ENCODE assay signal across 8 mouse cellular contexts in genomic region chrX:73483484-73483810, GRCm38 (mm10). TPM values are rescaled to one million over a fixed set of nuclear protein-coding genes. Genes with fewer than 3 reads are reported as not detected.
A peak's percentile ranks its signal among the peaks of the same experiment; 100 is the strongest.
DNase-seq lines count a peak whose midpoint lies in the region; ATAC-seq and TF ChIP-seq lines count a peak whose summit lies in the region.

TSS of gene Bgn (plus strand) at chrX:73483602.

- no peak within 1 kb of the TSS for H3K9ac ChIP-seq in forebrain, embryonic 13.5 days

- TF ChIP-seq CTCF in spleen, adult 2 months (IDR thresholded peaks at IDR 0.05; ENCODE audit: extremely low read depth, insufficient read depth, insufficient read length, insufficient replicate concordance): no peak

- intact Hi-C loops in left cerebral cortex, postnatal 4 days (cut with DNase I): no loop called here

- peak within 1 kb of the TSS; percentile 2 for H3ac ChIP-seq in myocyte (ENCODE audit: control insufficient read depth, insufficient read length)

- ATAC-seq in forebrain, embryonic 13.5 days: no peak

- no peaks in the 10 kb centered on the region for H3K36me3 ChIP-seq in spleen, adult 2 months (ENCODE audit: control insufficient read depth, insufficient read depth, low read length)
- no peaks in the 10 kb centered on the region for H3K36me3 ChIP-seq in forebrain, embryonic 13.5 days (ENCODE audit: poor library complexity, severe bottlenecking)
- H3K36me3 ChIP-seq in myocyte (ENCODE audit: control insufficient read depth, insufficient read depth): no peaks in the 10 kb centered on the region

- H3K79me2 ChIP-seq in myocyte (ENCODE audit: control insufficient read depth, insufficient read depth): peaks cover 29% of the 10 kb centered on the region

- TF ChIP-seq POLR2A in spleen, adult 2 months (IDR thresholded peaks at IDR 0.05; ENCODE audit: low read depth, low read length): no peak
- TF ChIP-seq POLR2A in myocyte (IDR thresholded peaks at IDR 0.05; ENCODE audit: insufficient read length, low read depth): peak; percentile 86

- DNase-seq in spleen, adult 2 months (ENCODE audit: low read depth in 1 of 2, low spot score in 2 of 2): no peak
- no peak for DNase-seq in spleen, adult 12 weeks (ENCODE audit: low spot score)
- DNase-seq in heart, postnatal 4 days: peak; percentile 49
- no peak for DNase-seq in left cerebral cortex, postnatal 4 days
- no peak for DNase-seq in spleen, adult 18-20 months
- no peak for DNase-seq in c-Kit-positive CD71-positive TER-119-positive erythroid progenitor cells, embryonic 14.5 days (ENCODE audit: low spot score)

- 50% methylated on average over 10 of the region's 14 CpGs for WGBS in spleen, adult 2 months
- 36% methylated on average over 14 of the region's 14 CpGs for WGBS in forebrain, embryonic 13.5 days

- H3K4me1 ChIP-seq in spleen, adult 2 months (ENCODE audit: control insufficient read depth, insufficient read depth, insufficient read length): no peaks in the 10 kb centered on the region
- H3K4me1 ChIP-seq in forebrain, embryonic 13.5 days: no peaks in the 10 kb centered on the region

- 0 out of 2 replicates have a peak within 1 kb of the TSS, but pooled peaks have one; percentile 12 for H3K4me2 ChIP-seq in forebrain, embryonic 13.5 days
- H3K4me2 ChIP-seq in myocyte (ENCODE audit: low read depth): peak within 1 kb of the TSS; percentile 89

- H3K27ac ChIP-seq in spleen, adult 2 months (ENCODE audit: insufficient read depth, low read length): no peak within 1 kb of the TSS
- no peak within 1 kb of the TSS for H3K27ac ChIP-seq in forebrain, embryonic 13.5 days

- H3K27me3 ChIP-seq in spleen, adult 2 months (ENCODE audit: control insufficient read depth, insufficient read depth, low read length): no peaks in the 10 kb centered on the region
- no peaks in the 10 kb centered on the region for H3K27me3 ChIP-seq in forebrain, embryonic 13.5 days
- no peaks in the 10 kb centered on the region for H3K27me3 ChIP-seq in myocyte (ENCODE audit: control insufficient read depth, insufficient read depth, insufficient read length)

- no peaks in the 10 kb centered on the region for H3K9me3 ChIP-seq in forebrain, embryonic 13.5 days (replicated peaks)

- no peak within 1 kb of the TSS for H3K4me3 ChIP-seq in spleen, adult 2 months (ENCODE audit: extremely low read depth, insufficient read depth, insufficient read length)
- no peak within 1 kb of the TSS for H3K4me3 ChIP-seq in forebrain, embryonic 13.5 days
- H3K4me3 ChIP-seq in myocyte: peak within 1 kb of the TSS; percentile 66

TF ChIP-seq in myocyte, 11 proteins besides CTCF, POLR2A, EP300 and RAD21:
- peak in 1 of 3 experiments; percentile 19 for TF ChIP-seq MYOD1 (IDR thresholded peaks at IDR 0.05; ENCODE audit: control insufficient read depth in 1 of 3, insufficient read length in 2 of 3, low read depth in 2 of 3)
- TF ChIP-seq MYOG (IDR thresholded peaks at IDR 0.05; ENCODE audit: control insufficient read depth in 1 of 3, insufficient read depth in 1 of 3, insufficient read length in 2 of 3, low read depth in 2 of 3): peak in 1 of 3 experiments; percentile 12
- TF ChIP-seq POLR2AphosphoS2 (IDR thresholded peaks at IDR 0.05; ENCODE audit: insufficient read length, low read depth): peak; percentile 86
- no peak for TF ChIP-seq TCF3 (IDR thresholded peaks at IDR 0.05; ENCODE audit: insufficient read length, low read depth)

RNA-seq across cellular contexts. Expression of gene Bgn, which starts in this region (rescaled TPM):
- 280 and 317 TPM in 2 replicates for polyA plus RNA-seq in spleen, adult 2 months (2012; rRNA removed)
- 10.2 and 11.7 TPM in 2 replicates for polyA plus RNA-seq in forebrain, embryonic 13.5 days (2015; fragmentation: Nextera tagmentation; extraction: Ambion mirVana)
- 100 to 1,000 TPM; 286 to 313 TPM for total RNA-seq in heart, postnatal 4 days (2021)
- 10 to 100 TPM; 49.5 to 51.5 TPM for total RNA-seq in left cerebral cortex, postnatal 4 days (2021)
- 1,139 TPM for polyA plus RNA-seq in myocyte (2012; fragmentation: generic; extraction: Trizol)

Comparison
In these comparisons a context has a peak if more than half of its experiments do, and no peak if none do; other contexts are left out.
1. RNA of gene Bgn (total RNA-seq): 286 to 313 TPM in heart, postnatal 4 days; 49.5 to 51.5 TPM in left cerebral cortex, postnatal 4 days; every median in the first group is over 4 times any median in the second.
2. RNA of gene Bgn (polyA plus RNA-seq): 1,139 TPM in myocyte (single experiment) and 280 to 317 TPM in spleen, adult 2 months; 10.2 to 11.7 TPM in forebrain, embryonic 13.5 days; every median in the first group is over 10 times any median in the second.